Mouse (Mus musculus): ENCODE results near the gene Ttc7.

DNA sequence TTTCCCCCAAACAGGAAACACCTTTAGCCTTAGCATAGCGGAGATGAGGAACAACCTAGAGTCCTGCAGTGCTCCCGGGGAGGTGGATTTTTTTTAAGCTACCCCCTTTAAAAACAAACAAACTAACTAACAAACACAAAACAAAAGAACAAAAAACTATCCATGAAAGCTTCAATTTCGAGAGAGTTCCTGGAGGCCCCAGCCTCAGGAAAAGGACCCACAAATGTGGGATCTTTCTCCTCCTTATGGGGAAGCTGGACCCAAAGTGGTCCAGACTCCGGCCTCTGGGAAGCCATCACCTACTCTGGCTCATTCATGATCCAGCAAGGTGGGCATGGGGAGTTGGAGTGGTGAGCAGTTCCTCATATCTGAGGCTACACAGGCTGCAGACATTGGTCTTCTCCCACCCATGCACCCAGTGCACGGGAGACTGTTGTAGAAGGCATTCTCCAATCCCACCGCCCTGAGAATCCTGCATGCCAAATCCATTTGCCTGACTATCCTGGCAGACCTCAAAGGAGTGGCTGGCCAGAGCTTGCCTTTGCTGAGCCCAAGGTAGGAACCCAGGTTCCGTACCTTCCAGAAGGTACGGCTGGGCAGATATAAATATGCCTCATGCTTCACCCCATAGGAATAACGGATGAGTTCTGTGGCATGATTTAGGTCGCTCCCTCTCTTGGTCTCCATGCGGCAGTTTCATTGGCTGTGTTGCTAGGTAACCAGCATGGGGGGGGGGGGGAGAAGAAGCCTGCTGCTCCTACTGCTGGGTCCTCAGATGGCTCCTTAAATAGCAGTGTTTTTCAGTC, 48.9 kb downstream of the Ttc7 start:
- no peak for TF ChIP-seq CTCF (IDR thresholded peaks at IDR 0.05; ENCODE audit: borderline replicate concordance, insufficient read depth, low read length)
- TF ChIP-seq POLR2A (IDR thresholded peaks at IDR 0.05; ENCODE audit: low read depth, low read length): no peak

Data from embryonic fibroblast, embryonic 13.5 days (primary cell).